Mouse (Mus musculus) MEL (cell line): ENCODE measurements around the gene Ddx5.

Source experiments
- CTCF ChIP-seq, 3 experiments: IDR thresholded peaks in 2 of 3; conservative IDR thresholded peaks in 1 of 3; 2 replicates each; pipeline ENCODE4 v1.5.1; 2011 to 2012; ENCODE audit warnings: low read length in 3 of 3, low read depth in 2 of 3, mild to moderate bottlenecking in 2 of 3, improper control_type of control experiment in 1 of 3, inconsistent platforms in 1 of 3, mixed read lengths in 1 of 3, moderate library complexity in 1 of 3; ENCODE audit not compliant: control insufficient read depth in 1 of 3, insufficient read depth in 1 of 3, poor library complexity in 1 of 3, severe bottlenecking in 1 of 3
- KAT2A ChIP-seq: conservative IDR thresholded peaks from 2 replicates; pipeline ENCODE4 v1.6.1; 2012; ENCODE audit warnings: low read depth, low read length, improper control_type of control experiment, inconsistent platforms
- POLR2A ChIP-seq, 2 experiments: IDR thresholded peaks; 2 replicates each; pipeline ENCODE4 v1.6.1; 2011 to 2012; ENCODE audit warnings: low read length in 2 of 2, mild to moderate bottlenecking in 2 of 2, control low read depth in 1 of 2, improper control_type of control experiment in 1 of 2, low read depth in 1 of 2, moderate library complexity in 1 of 2; ENCODE audit not compliant: control insufficient read depth in 1 of 2, insufficient read depth in 1 of 2, poor library complexity in 1 of 2
- RAD21 ChIP-seq: IDR thresholded peaks from 2 replicates; pipeline ENCODE4 v1.6.1; 2011; ENCODE audit warnings: mild to moderate bottlenecking, low read depth, low read length, improper control_type of control experiment

GRCm38 (mm10) chr11:106814601-106815320, 25.8 kb upstream of the Ddx5 start:
- no peak for TF ChIP-seq RAD21
- TF ChIP-seq CTCF (IDR thresholded peaks at IDR 0.05 in 2 of 3, conservative IDR thresholded peaks at IDR 0.05 in 1 of 3; ENCODE audit: control insufficient read depth in 1 of 3, insufficient read depth in 1 of 3, low read depth in 2 of 3, low read length in 3 of 3, poor library complexity in 1 of 3, severe bottlenecking in 1 of 3) = no peak
- no peak for TF ChIP-seq POLR2A (IDR thresholded peaks at IDR 0.05; ENCODE audit: control insufficient read depth in 1 of 2, insufficient read depth in 1 of 2, low read depth in 1 of 2, low read length in 2 of 2, poor library complexity in 1 of 2)
- TF ChIP-seq KAT2A = no peak
